Mouse (Mus musculus): Measurements from ENCODE around the gene Kif1a. TPM values are rescaled to one million over a fixed set of nuclear protein-coding genes. Genes with fewer than 3 reads are reported as not detected.
A peak's percentile ranks its signal among the peaks of the same experiment; 100 is the strongest.

Gene Kif1a
- polyA plus RNA-seq (2016; fragmentation: Nextera tagmentation; extraction: Ambion mirVana) = 31.4 and 34.4 TPM in 2 replicates

GRCm38 (mm10) chr1:93101571-93102061 is at the start of gene Kif1a:
Gene Kif1a (minus strand): TSS chr1:93101951.
- no peak within 1 kb of the TSS for H3K27ac ChIP-seq
- H3K9ac ChIP-seq = peak within 1 kb of the TSS; percentile 64
- peak within 1 kb of the TSS; percentile 58 for H3K4me3 ChIP-seq
- H3K4me2 ChIP-seq (replicated peaks) = peak within 1 kb of the TSS; percentile 94
- peaks cover 12% of the 10 kb centered on the region for H3K4me1 ChIP-seq
- no peaks in the 10 kb centered on the region for H3K9me3 ChIP-seq
- ATAC-seq (ENCODE audit: insufficient number of reproducible peaks, insufficient read depth, low FRiP score, low TSS enrichment) = peak; percentile 76
- H3K27me3 ChIP-seq = peaks cover 54% of the 10 kb centered on the region
- under 1% methylated on average over 37 of the region's 39 CpGs for WGBS
- H3K36me3 ChIP-seq = no peaks in the 10 kb centered on the region

- WGBS = 74% methylated on average over 2 of the region's 2 CpGs
- ATAC-seq (ENCODE audit: insufficient number of reproducible peaks, insufficient read depth, low FRiP score, low TSS enrichment) = no peak
- no peaks in the 10 kb centered on the region for H3K4me1 ChIP-seq
Observed at GRCm38 (mm10) chr1:93150907-93151661, 49.3 kb upstream of the Kif1a start.

GRCm38 (mm10) chr1:93144176-93144575 is 42.4 kb upstream of the Kif1a start:
- H3K4me3 ChIP-seq = no peak overlapping the region
- no peak overlapping the region for H3K4me2 ChIP-seq (replicated peaks)
- ATAC-seq (ENCODE audit: insufficient number of reproducible peaks, insufficient read depth, low FRiP score, low TSS enrichment) = no peak
- H3K9ac ChIP-seq = no peak overlapping the region
- H3K27ac ChIP-seq = no peak overlapping the region
- H3K4me1 ChIP-seq = no peaks in the 10 kb centered on the region
- no peaks in the 10 kb centered on the region for H3K36me3 ChIP-seq
- no peaks in the 10 kb centered on the region for H3K9me3 ChIP-seq
- no peaks in the 10 kb centered on the region for H3K27me3 ChIP-seq
- WGBS = 77% methylated on average over 9 of the region's 9 CpGs

More at GRCm38 (mm10) chr1:93150907-93151661, 49.3 kb upstream of the Kif1a start:
- Histone ChIP-seq H3K27ac (no peak overlapping the region), H3K4me2 (replicated peaks) (no peak overlapping the region), H3K4me3 (no peak overlapping the region), H3K36me3 (no peaks in the 10 kb centered on the region), H3K27me3 (no peaks in the 10 kb centered on the region), H3K9me3 (no peaks in the 10 kb centered on the region), H3K9ac (no peak overlapping the region)

DNA sequence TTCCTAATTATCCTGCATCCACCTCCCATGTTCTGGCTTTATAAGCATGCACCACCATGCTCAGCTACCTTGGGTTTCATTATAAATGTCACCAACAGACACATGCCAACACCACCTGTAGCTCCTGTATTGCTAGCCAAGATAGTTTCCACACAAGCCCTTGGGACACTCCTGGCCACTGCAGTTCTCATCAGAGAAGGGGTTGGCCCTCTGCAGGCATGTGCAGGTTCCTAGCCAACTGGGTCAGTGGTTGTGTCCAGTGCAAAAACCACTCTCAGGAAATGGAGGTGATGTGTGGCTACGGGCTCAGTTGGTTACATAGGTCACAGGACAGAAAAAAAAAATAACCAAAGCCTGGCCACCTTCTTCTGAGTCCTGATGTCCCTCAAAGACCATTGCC is 41.1 kb upstream of the Kif1a start:
- Histone ChIP-seq H3K4me2 (replicated peaks) (no peak overlapping the region), H3K9ac (no peak overlapping the region), H3K36me3 (no peaks in the 10 kb centered on the region), H3K27me3 (no peaks in the 10 kb centered on the region), H3K27ac (no peak overlapping the region), H3K4me3 (no peak overlapping the region), H3K4me1 (no peaks in the 10 kb centered on the region), H3K9me3 (no peaks in the 10 kb centered on the region)
- no peak for ATAC-seq (ENCODE audit: insufficient number of reproducible peaks, insufficient read depth, low FRiP score, low TSS enrichment)
- WGBS = 81% methylated on average over 1 of the region's 1 CpGs

- Histone ChIP-seq H3K36me3 (no peaks in the 10 kb centered on the region), H3K9me3 (no peaks in the 10 kb centered on the region), H3K27ac (no peak overlapping the region), H3K9ac (no peak overlapping the region), H3K4me2 (replicated peaks) (no peak overlapping the region), H3K27me3 (no peaks in the 10 kb centered on the region), H3K4me3 (no peak overlapping the region), H3K4me1 (no peaks in the 10 kb centered on the region)
- WGBS = 84% methylated on average over 7 of the region's 7 CpGs
- no peak for ATAC-seq (ENCODE audit: insufficient number of reproducible peaks, insufficient read depth, low FRiP score, low TSS enrichment)
Observed at GRCm38 (mm10) chr1:93139713-93140112, 38.0 kb upstream of the Kif1a start.

- H3K9me3 ChIP-seq = no peaks in the 10 kb centered on the region
- no peaks in the 10 kb centered on the region for H3K36me3 ChIP-seq
- no peak overlapping the region for H3K4me2 ChIP-seq (replicated peaks)
- no peak overlapping the region for H3K27ac ChIP-seq
- ATAC-seq (ENCODE audit: insufficient number of reproducible peaks, insufficient read depth, low FRiP score, low TSS enrichment) = no peak
- H3K9ac ChIP-seq = no peak overlapping the region
- 82% methylated on average over 6 of the region's 6 CpGs for WGBS
- no peaks in the 10 kb centered on the region for H3K27me3 ChIP-seq
- H3K4me3 ChIP-seq = no peak overlapping the region
- H3K4me1 ChIP-seq = no peaks in the 10 kb centered on the region
Observed at GRCm38 (mm10) chr1:93138534-93138933, 36.8 kb upstream of the Kif1a start.

DNA sequence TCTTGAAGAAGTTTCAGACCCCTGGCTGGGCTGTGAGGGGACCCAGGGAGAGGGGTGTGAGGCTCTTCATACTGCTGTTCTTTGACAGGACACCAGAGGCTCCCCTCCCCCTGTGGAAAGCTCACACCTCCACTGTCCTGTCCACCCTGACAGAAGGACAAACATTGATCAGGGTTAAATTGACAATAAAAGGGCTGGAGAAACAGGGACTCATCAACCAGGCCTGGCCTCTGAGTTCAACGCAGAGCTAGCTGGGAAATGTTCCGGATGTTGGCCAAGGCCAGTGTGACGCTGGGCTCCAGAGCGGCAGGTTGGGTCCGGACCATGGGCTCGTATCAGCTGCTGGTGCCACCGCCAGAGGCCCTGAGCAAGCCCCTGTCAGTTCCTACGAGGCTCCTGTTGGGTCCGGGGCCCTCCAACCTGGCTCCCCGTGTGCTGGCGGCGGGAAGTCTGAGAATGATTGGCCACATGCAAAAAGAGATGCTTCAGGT is 33.3 kb upstream of the Kif1a start, which contains the start of gene Agxt:
Agxt (plus strand) TSS at position 205 of the 491 bp plus-strand sequence.
- WGBS = 88% methylated on average over 12 of the region's 12 CpGs

DNA sequence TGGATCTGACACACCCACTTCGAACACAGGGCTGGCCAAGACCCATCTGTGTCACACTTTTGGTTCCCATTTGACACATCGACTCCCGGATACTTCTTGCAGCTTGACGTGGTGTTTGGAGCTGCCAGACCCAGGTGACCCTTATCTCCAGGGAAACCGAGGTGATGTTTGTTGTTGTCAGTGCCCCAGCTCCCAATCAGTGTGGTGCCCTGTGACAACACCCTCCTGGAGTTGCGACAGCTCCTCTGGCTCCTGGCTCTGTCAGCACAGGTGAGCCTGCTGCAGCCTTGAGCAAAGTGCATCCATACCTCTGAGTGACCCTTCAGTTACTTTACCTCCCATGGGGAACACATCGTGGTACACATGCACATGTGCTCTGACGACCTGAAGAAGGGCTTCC is 30.9 kb upstream of the Kif1a start:
- no peaks in the 10 kb centered on the region; the same call in 1 of the 2 replicates for H3K27me3 ChIP-seq
- no peak overlapping the region for H3K4me3 ChIP-seq
- no peak for ATAC-seq (ENCODE audit: insufficient number of reproducible peaks, insufficient read depth, low FRiP score, low TSS enrichment)
- H3K27ac ChIP-seq = no peak overlapping the region
- 66% methylated on average over 8 of the region's 8 CpGs for WGBS
- H3K4me2 ChIP-seq (replicated peaks) = no peak overlapping the region
- H3K36me3 ChIP-seq = no peaks in the 10 kb centered on the region
- H3K9ac ChIP-seq = no peak overlapping the region
- H3K9me3 ChIP-seq = no peaks in the 10 kb centered on the region
- H3K4me1 ChIP-seq = peaks cover 6% of the 10 kb centered on the region; the same call in 1 of the 2 replicates

More for the DNA sequence above, 33.3 kb upstream of the Kif1a start, which contains the start of gene Agxt:
- no peak within 1 kb of the TSS for H3K9ac ChIP-seq
- no peaks in the 10 kb centered on the region for H3K9me3 ChIP-seq
- H3K36me3 ChIP-seq = no peaks in the 10 kb centered on the region
- no peak within 1 kb of the TSS for H3K4me2 ChIP-seq (replicated peaks)
- no peak within 1 kb of the TSS for H3K27ac ChIP-seq
- no peak for ATAC-seq (ENCODE audit: insufficient number of reproducible peaks, insufficient read depth, low FRiP score, low TSS enrichment)
- H3K27me3 ChIP-seq = no peaks in the 10 kb centered on the region; the same call in 1 of the 2 replicates
- no peaks in the 10 kb centered on the region for H3K4me1 ChIP-seq
- no peak within 1 kb of the TSS for H3K4me3 ChIP-seq

DNA sequence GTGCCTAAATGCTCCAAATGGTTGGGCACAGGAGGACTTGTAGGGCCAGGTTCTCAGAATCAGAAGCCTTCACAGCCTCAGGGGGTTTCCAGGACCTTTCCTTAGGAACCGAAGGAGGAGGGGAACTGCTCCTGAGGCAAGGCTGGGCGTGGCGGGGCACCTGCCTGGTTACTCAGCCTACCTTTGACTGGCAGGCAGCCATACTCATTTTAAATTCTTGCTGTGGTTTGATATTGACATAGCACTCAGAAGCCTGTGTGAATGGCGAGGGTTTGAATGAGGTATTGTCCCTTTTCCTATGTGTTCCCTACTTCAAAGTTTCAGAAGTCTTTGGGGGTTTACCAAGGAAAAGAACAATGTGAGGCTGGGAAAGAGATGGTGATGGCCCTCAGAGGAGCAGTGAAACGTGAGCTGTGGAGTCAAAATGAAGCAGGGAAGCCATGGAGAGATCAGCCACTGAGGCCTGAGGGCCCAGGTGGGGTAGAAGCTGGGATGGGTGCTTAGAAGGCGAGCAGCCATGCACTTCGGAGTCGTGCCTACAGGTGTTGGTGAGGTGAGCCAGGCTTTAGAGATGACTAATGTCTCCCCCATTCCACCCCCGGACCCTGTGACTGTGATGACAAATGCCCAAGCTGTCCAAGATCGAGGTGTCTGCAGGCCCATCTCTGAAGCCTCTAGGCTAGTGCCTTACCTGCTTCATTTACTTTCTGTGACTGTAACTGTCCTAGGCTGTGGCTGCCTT is 28.7 kb upstream of the Kif1a start:
- Histone ChIP-seq H3K9ac (no peak overlapping the region), H3K4me2 (replicated peaks) (no peak overlapping the region), H3K9me3 (no peaks in the 10 kb centered on the region), H3K4me1 (peaks cover 6% of the 10 kb centered on the region; the same call in 1 of the 2 replicates), H3K36me3 (no peaks in the 10 kb centered on the region), H3K27me3 (no peaks in the 10 kb centered on the region; the same call in 1 of the 2 replicates), H3K4me3 (no peak overlapping the region), H3K27ac (no peak overlapping the region)
- 70% methylated on average over 10 of the region's 10 CpGs for WGBS
- ATAC-seq (ENCODE audit: insufficient number of reproducible peaks, insufficient read depth, low FRiP score, low TSS enrichment) = no peak

DNA sequence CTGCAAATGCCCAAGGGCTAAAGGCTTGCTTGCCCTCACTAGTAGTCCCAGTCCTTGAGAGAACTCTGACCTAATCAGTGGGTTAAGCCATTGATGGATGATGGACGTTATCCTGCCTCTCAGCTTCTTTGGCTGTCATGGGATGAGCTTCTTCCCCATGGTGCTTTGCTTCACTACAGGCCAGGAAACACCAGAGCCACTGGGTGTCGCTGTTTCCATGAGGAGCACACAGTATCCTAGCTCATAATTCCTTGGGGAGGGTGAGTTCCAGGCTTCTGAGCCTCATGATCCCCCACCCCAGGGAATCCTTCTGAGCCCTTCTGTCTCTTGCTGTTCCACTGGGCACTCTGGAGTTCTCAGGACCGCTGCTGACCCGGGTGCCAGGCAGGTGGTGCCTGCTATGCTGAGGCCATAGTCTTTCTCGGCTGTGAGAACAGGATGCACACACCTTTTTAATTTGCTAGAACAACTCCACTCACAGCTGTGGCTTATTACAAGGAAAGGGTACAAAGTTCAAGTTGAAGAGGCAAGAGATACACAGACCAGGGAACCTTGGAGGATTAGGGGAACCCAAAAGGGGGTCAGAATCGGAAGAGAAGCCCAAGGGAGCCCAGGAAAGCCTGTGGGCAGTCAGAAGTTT is 27.1 kb upstream of the Kif1a start:
- Histone ChIP-seq H3K4me3 (no peak overlapping the region), H3K4me2 (replicated peaks) (0 out of 2 replicates have a peak overlapping the region, but pooled peaks have one; percentile 1), H3K9ac (no peak overlapping the region), H3K36me3 (no peaks in the 10 kb centered on the region), H3K27me3 (no peaks in the 10 kb centered on the region; the same call in 1 of the 2 replicates), H3K27ac (no peak overlapping the region), H3K9me3 (no peaks in the 10 kb centered on the region), H3K4me1 (peaks cover 6% of the 10 kb centered on the region; the same call in 1 of the 2 replicates)
- WGBS = 16% methylated on average over 6 of the region's 6 CpGs
- no peak for ATAC-seq (ENCODE audit: insufficient number of reproducible peaks, insufficient read depth, low FRiP score, low TSS enrichment)

DNA sequence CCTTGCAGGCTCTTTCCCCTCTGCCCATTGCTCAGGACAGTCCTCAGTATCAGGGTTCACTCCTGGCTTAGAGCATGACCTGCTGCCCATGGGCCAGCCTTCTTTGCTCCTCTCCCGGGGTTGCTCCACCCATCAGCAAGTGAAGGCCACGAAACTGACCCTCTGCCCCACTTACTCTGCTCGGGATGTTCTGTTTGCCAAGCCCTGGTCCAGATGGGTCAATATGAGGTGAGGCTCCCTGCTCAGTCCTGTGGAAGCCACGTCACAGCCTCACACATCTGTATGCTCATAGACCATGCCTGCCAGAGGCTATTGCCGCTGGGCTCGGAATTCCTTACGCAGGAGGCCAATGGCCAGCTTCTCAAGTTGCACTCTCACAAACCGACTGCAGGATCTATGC is 26.5 kb upstream of the Kif1a start:
- Histone ChIP-seq H3K4me2 (replicated peaks) (no peak overlapping the region), H3K9me3 (no peaks in the 10 kb centered on the region), H3K36me3 (no peaks in the 10 kb centered on the region), H3K27ac (no peak overlapping the region), H3K4me1 (peaks cover 6% of the 10 kb centered on the region; the same call in 1 of the 2 replicates), H3K27me3 (no peaks in the 10 kb centered on the region; the same call in 1 of the 2 replicates), H3K9ac (no peak overlapping the region), H3K4me3 (no peak overlapping the region)
- no peak for ATAC-seq (ENCODE audit: insufficient number of reproducible peaks, insufficient read depth, low FRiP score, low TSS enrichment)
- 73% methylated on average over 8 of the region's 8 CpGs for WGBS
